Mouse (Mus musculus) limb, embryonic 11.5 days (tissue): ENCODE data around the gene Wdfy2. TPM values are rescaled to one million over a fixed set of nuclear protein-coding genes. Genes with fewer than 3 reads are reported as not detected.
A peak's percentile ranks its signal among the peaks of the same experiment; 100 is the strongest.

Experiments used
- ATAC-seq: fragments of 200-750 bp; cut with Nextera tagmentation; 2 replicates; pipeline ENCODE4 v1.8.0; 2017; ENCODE audit warnings: low read depth; ENCODE audit not compliant: insufficient number of reproducible peaks, low FRiP score, low TSS enrichment
- DNase-seq: peaks from one replicate; pipeline ENCODE4 v3.0.0-alpha.2; 2015; ENCODE audit warnings: low spot score
- H3K27ac ChIP-seq: fragments of 300-500 bp; sonication (generic); replicated peaks from 2 replicates; pipeline ENCODE4 v1.5.1; 2014; ENCODE audit warnings: low read depth, mild to moderate bottlenecking, low read length
- H3K27me3 ChIP-seq: fragments of 300-500 bp; sonication (generic); 2 replicates; pipeline ENCODE4 v1.6.1; 2014; ENCODE audit warnings: mild to moderate bottlenecking, low read length, mixed read lengths; ENCODE audit not compliant: control insufficient read depth, insufficient read depth
- H3K36me3 ChIP-seq: fragments of 300-500 bp; sonication (generic); 2 replicates; pipeline ENCODE4 v1.6.1; 2014; ENCODE audit warnings: mild to moderate bottlenecking, low read length, moderate library complexity, mixed read lengths; ENCODE audit not compliant: control insufficient read depth, insufficient read depth
- H3K4me1 ChIP-seq: fragments of 300-500 bp; sonication (generic); 2 replicates; pipeline ENCODE4 v1.6.1; 2014; ENCODE audit warnings: low read length, mixed read lengths; ENCODE audit not compliant: control insufficient read depth, insufficient read depth
- H3K4me2 ChIP-seq: fragments of 300-500 bp; sonication (generic); 2 replicates; pipeline ENCODE4 v1.6.1; 2014; ENCODE audit warnings: low read depth, mild to moderate bottlenecking, moderate library complexity; ENCODE audit not compliant: severe bottlenecking
- H3K4me3 ChIP-seq: fragments of 300-500 bp; sonication (generic); 2 replicates; pipeline ENCODE4 v1.5.1; 2014; ENCODE audit warnings: low read depth, low read length
- H3K9ac ChIP-seq: fragments of 300-500 bp; sonication (generic); 2 replicates; pipeline ENCODE4 v1.6.1; 2014; ENCODE audit warnings: mild to moderate bottlenecking, low read length
- H3K9me3 ChIP-seq: fragments of 300-500 bp; sonication (generic); 2 replicates; pipeline ENCODE4 v1.6.1; 2016; ENCODE audit warnings: low read length; ENCODE audit not compliant: control insufficient read depth
- WGBS: fragments of 180-500 bp; shearing (Covaris S2); extraction: QIAGEN DNeasy Blood & Tissue Kit; methylation state at CpG from one replicate; pipeline ENCODE4 v1.1.7; 2014; 5-methylcytosine and 5-hydroxymethylcytosine counted together
- polyA plus RNA-seq: library from polyadenylated mRNA; unstranded; fragments of >200 nt; fragmentation: Nextera tagmentation; extraction: Ambion mirVana; gene quantifications from 2 replicates; pipeline ENCODE4 v1.2.1, GENCODE M21; 2014

The Wdfy2 gene
- polyA plus RNA-seq = 12.0 and 13.7 TPM in 2 replicates

- peak within 1 kb of the TSS; percentile 64 for H3K4me2 ChIP-seq
- under 1% methylated on average over 45 of the region's 49 CpGs for WGBS
- H3K4me3 ChIP-seq = peak within 1 kb of the TSS; percentile 86
- H3K36me3 ChIP-seq = no peaks in the 10 kb centered on the region
- H3K9me3 ChIP-seq = no peaks in the 10 kb centered on the region
- H3K9ac ChIP-seq = peak within 1 kb of the TSS; percentile 76
- no peaks in the 10 kb centered on the region for H3K27me3 ChIP-seq
- DNase-seq (peak; percentile 66), ATAC-seq (no peak; the same call in none of the 2 replicates)
- H3K4me1 ChIP-seq = peaks cover 6% of the 10 kb centered on the region; the same call in 1 of the 2 replicates
- H3K27ac ChIP-seq = 0 out of 2 replicates have a peak within 1 kb of the TSS, but pooled peaks have one; percentile 12
These were observed at the start of gene Wdfy2 for GRCm38 (mm10) chr14:62837641-62838252. Gene Wdfy2 (plus strand): TSS chr14:62837678.

GRCm38 (mm10) chr14:62789282-62789681 is 48.2 kb upstream of the Wdfy2 start:
- H3K4me3 ChIP-seq = no peak overlapping the region

DNA sequence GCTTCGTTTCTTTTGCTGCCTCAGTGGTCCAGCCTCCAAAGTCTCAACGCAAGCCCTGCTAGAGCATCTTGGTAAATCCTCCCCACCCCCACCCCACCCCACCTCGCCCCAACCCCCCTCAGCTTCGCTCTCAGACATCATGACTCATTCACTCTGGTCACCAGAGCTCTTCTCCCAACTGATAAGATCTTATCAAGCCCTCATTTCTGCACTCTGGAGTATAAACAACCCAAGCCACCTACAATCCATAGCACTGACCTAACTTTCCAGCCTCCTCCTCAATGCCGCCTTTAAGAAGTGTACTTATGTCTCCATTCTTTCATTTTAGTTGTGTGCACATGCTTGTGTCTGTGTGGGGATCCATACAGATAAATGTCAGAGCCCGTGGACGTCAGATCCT is 41.8 kb upstream of the Wdfy2 start:
- H3K9me3 ChIP-seq = no peaks in the 10 kb centered on the region
- H3K36me3 ChIP-seq = no peaks in the 10 kb centered on the region
- H3K27ac ChIP-seq = no peak overlapping the region
- ATAC-seq (no peak), DNase-seq (no peak)
- no peak overlapping the region for H3K4me3 ChIP-seq
- no peak overlapping the region for H3K4me2 ChIP-seq
- no peak overlapping the region for H3K9ac ChIP-seq
- no peaks in the 10 kb centered on the region for H3K4me1 ChIP-seq
- 58% methylated on average over 7 of the region's 7 CpGs for WGBS
- no peaks in the 10 kb centered on the region for H3K27me3 ChIP-seq

More at GRCm38 (mm10) chr14:62789282-62789681, 48.2 kb upstream of the Wdfy2 start:
- H3K27me3 ChIP-seq = no peaks in the 10 kb centered on the region
- no peak overlapping the region for H3K4me2 ChIP-seq
- no peak overlapping the region for H3K27ac ChIP-seq
- WGBS = 64% methylated on average over 4 of the region's 4 CpGs
- no peak overlapping the region for H3K9ac ChIP-seq
- H3K4me1 ChIP-seq = no peaks in the 10 kb centered on the region
- DNase-seq (no peak), ATAC-seq (no peak)
- H3K9me3 ChIP-seq = no peaks in the 10 kb centered on the region
- no peaks in the 10 kb centered on the region for H3K36me3 ChIP-seq

DNA sequence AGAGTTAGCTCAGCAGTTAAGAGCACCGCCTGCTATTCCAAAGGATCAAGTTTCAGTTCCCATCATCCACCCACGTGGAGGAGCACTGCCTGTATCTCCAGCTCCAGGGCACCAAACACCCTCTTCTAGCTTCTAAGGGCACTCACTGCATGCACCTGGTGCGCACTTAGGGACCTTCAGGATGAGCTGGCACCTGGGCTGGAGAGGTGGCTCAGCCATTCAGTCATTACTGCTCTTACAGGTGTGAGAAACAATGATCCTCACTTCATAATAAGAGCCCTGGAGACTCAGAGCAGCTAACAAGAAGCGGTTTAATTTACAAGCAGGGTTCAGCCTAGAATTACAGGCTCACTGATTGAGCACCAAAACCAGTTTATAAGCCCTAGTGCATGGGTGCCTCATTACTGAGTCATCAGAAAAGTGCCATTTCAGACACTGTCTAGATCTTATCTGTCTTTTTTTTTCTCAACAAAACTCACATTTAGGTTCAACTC is 38.8 kb upstream of the Wdfy2 start:
- Histone ChIP-seq H3K4me3 (peak overlapping the region; percentile 12; the same call in 1 of the 2 replicates), H3K9me3 (no peaks in the 10 kb centered on the region), H3K4me1 (no peaks in the 10 kb centered on the region), H3K36me3 (no peaks in the 10 kb centered on the region), H3K27ac (no peak overlapping the region), H3K4me2 (peak overlapping the region; percentile 42), H3K27me3 (no peaks in the 10 kb centered on the region), H3K9ac (no peak overlapping the region)
- no peak for ATAC-seq
- peak; percentile 63 for DNase-seq
- 0% methylated on average over 4 of the region's 4 CpGs for WGBS

DNA sequence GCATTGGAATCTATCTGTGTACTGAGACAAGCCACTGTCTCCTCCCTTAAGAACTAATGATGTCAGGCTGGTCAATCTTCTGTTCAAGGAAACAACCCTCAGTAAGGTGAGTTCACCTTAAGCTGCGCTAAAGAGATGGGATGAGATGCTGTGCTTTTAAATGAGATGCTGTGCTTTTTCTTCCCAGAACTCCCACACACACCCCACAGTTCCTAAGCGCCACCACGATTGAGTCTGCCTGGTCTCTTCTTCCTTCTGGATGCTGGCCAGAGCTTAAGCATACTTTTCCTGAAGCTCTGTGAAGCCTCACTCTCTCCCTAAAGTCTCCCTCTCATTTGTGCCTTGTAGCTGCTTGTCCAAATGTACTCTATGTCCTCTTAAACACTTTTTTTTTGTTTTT is 36.7 kb upstream of the Wdfy2 start:
- no peak overlapping the region for H3K27ac ChIP-seq
- H3K9ac ChIP-seq = no peak overlapping the region
- H3K9me3 ChIP-seq = no peaks in the 10 kb centered on the region
- H3K4me3 ChIP-seq = no peak overlapping the region
- DNase-seq (no peak), ATAC-seq (no peak)
- H3K4me2 ChIP-seq = no peak overlapping the region
- no peaks in the 10 kb centered on the region for H3K4me1 ChIP-seq
- WGBS = 75% methylated on average over 3 of the region's 3 CpGs
- H3K36me3 ChIP-seq = no peaks in the 10 kb centered on the region
- H3K27me3 ChIP-seq = no peaks in the 10 kb centered on the region

GRCm38 (mm10) chr14:62803204-62803603 is 34.3 kb upstream of the Wdfy2 start:
- Histone ChIP-seq H3K36me3 (no peaks in the 10 kb centered on the region), H3K4me1 (no peaks in the 10 kb centered on the region), H3K27ac (no peak overlapping the region), H3K4me3 (no peak overlapping the region), H3K27me3 (no peaks in the 10 kb centered on the region), H3K9me3 (no peaks in the 10 kb centered on the region), H3K4me2 (no peak overlapping the region), H3K9ac (no peak overlapping the region)
- ATAC-seq = no peak
- DNase-seq = no peak
- 74% methylated on average over 5 of the region's 5 CpGs for WGBS

- no peak overlapping the region for H3K4me3 ChIP-seq
- H3K4me1 ChIP-seq = no peaks in the 10 kb centered on the region
- DNase-seq = no peak
- H3K4me2 ChIP-seq = no peak overlapping the region
- H3K36me3 ChIP-seq = no peaks in the 10 kb centered on the region
- H3K9me3 ChIP-seq = no peaks in the 10 kb centered on the region
- no peaks in the 10 kb centered on the region for H3K27me3 ChIP-seq
- no peak overlapping the region for H3K9ac ChIP-seq
- WGBS = 71% methylated on average over 3 of the region's 3 CpGs
- H3K27ac ChIP-seq = no peak overlapping the region
- ATAC-seq = no peak
These were observed 30.6 kb upstream of the Wdfy2 start for GRCm38 (mm10) chr14:62806921-62807320.

GRCm38 (mm10) chr14:62808661-62809523 is 28.6 kb upstream of the Wdfy2 start:
- no peaks in the 10 kb centered on the region for H3K36me3 ChIP-seq
- H3K27me3 ChIP-seq = no peaks in the 10 kb centered on the region
- no peak overlapping the region for H3K4me2 ChIP-seq
- H3K4me1 ChIP-seq = no peaks in the 10 kb centered on the region
- WGBS = 50% methylated on average over 7 of the region's 7 CpGs
- ATAC-seq (no peak), DNase-seq (no peak)
- no peak overlapping the region for H3K4me3 ChIP-seq
- no peaks in the 10 kb centered on the region for H3K9me3 ChIP-seq
- no peak overlapping the region for H3K27ac ChIP-seq
- no peak overlapping the region for H3K9ac ChIP-seq
